Mouse (Mus musculus): ENCODE measurements at regions not wholly inside any gene's neighbourhood (a gene's known extent, or its start where the extent isn't known, plus 50 kb on each side); places are given as distances from the start of the nearest gene placed in this dataset.

DNA sequence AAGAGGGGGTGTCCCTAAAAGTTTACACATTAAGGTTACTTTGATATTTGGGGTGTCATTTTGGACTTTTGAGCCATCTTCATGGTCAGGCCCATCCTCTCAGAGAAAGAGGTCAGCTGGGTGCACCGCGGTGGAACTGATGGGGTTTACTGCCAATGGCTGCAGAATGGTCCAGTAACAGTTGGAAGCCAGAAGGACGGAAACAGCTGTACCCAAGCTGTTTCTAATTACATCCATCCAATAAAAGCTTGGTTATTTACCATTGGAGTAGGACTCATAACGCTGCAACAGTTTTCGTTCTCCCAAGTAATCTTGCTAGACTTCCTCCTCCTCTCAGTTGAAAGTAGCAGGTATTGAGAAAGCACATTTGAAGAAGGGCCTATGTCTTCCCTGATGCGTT lies 344.7 kb downstream of the Stim2 start:
- TF ChIP-seq CTCF (IDR thresholded peaks at IDR 0.05; ENCODE audit: low read depth, low read length) (no peak), POLR2A (IDR thresholded peaks at IDR 0.05; ENCODE audit: extremely low read depth, insufficient read depth, low read length) (no peak)
